Mouse (Mus musculus): ENCODE results near the gene Nupr1l. TPM values are rescaled to one million over a fixed set of nuclear protein-coding genes. Genes with fewer than 3 reads are reported as not detected.
"Not testable (repeated sequence)": the region's sequence is repeated elsewhere in the genome, so short reads cannot be mapped to it uniquely, and the experiment has no call there.

The Nupr1l gene
- polyA plus RNA-seq, 2 experiments, result 3.1 to 4.5 TPM

GRCm38 (mm10) chr5:129879888-129880287 lies 28.5 kb upstream of the Nupr1l start:
- Histone ChIP-seq H3K4me1 (ENCODE audit: control insufficient read depth, insufficient read depth, low read length) (no peaks in the 10 kb centered on the region), H3K4me3 (replicated peaks; ENCODE audit: low read length) (no peak overlapping the region), H3K9ac (ENCODE audit: low read depth, low read length, severe bottlenecking) (no peak overlapping the region), H3K27ac (replicated peaks; ENCODE audit: low read depth, low read length) (no peak overlapping the region), H3K9me3 (ENCODE audit: control insufficient read depth, low read length) (no peaks in the 10 kb centered on the region), H3K36me3 (ENCODE audit: control insufficient read depth, insufficient read depth, low read length) (peaks cover 36% of the 10 kb centered on the region), H3K4me2 (replicated peaks; ENCODE audit: low read depth, low read length, severe bottlenecking) (no peak overlapping the region), H3K27me3 (ENCODE audit: control insufficient read depth, insufficient read depth, low read length) (no peaks in the 10 kb centered on the region)
- ATAC-seq (ENCODE audit: low FRiP score, low read depth), result no peak
- no peak for TF ChIP-seq POLR2A (IDR thresholded peaks at IDR 0.05; ENCODE audit: borderline replicate concordance, extremely low read depth, insufficient read depth, insufficient read length)
- DNase-seq (ENCODE audit: low spot score), result no peak
- WGBS, result 71% methylated on average over 3 of the region's 3 CpGs

- peak overlapping the region; percentile 82 for H3K4me2 ChIP-seq (replicated peaks; ENCODE audit: low read depth, low read length, severe bottlenecking)
- ATAC-seq (ENCODE audit: low FRiP score, low read depth), result no peak
- H3K36me3 ChIP-seq (ENCODE audit: control insufficient read depth, insufficient read depth, low read length), result peaks cover 24% of the 10 kb centered on the region
- H3K4me1 ChIP-seq (ENCODE audit: control insufficient read depth, insufficient read depth, low read length), result peaks cover 7% of the 10 kb centered on the region; the same call in 1 of the 2 replicates
- peak overlapping the region; percentile 81 for H3K4me3 ChIP-seq (replicated peaks; ENCODE audit: low read length)
- TF ChIP-seq POLR2A (IDR thresholded peaks at IDR 0.05; ENCODE audit: borderline replicate concordance, extremely low read depth, insufficient read depth, insufficient read length), result no peak
- H3K27ac ChIP-seq (replicated peaks; ENCODE audit: low read depth, low read length), result no peak overlapping the region
- peak overlapping the region; percentile 88 for H3K9ac ChIP-seq (ENCODE audit: low read depth, low read length, severe bottlenecking)
- no peak for DNase-seq (ENCODE audit: low spot score)
- no peaks in the 10 kb centered on the region for H3K27me3 ChIP-seq (ENCODE audit: control insufficient read depth, insufficient read depth, low read length)
- 35% methylated on average over 10 of the region's 10 CpGs for WGBS
- H3K9me3 ChIP-seq (ENCODE audit: control insufficient read depth, low read length), result no peaks in the 10 kb centered on the region
Observed at GRCm38 (mm10) chr5:129886271-129886670, 22.1 kb upstream of the Nupr1l start.

- Histone ChIP-seq H3K27ac (replicated peaks; ENCODE audit: low read depth, low read length) (peak within 1 kb of the TSS; percentile 93), H3K9ac (ENCODE audit: low read depth, low read length, severe bottlenecking) (peak within 1 kb of the TSS; percentile 88), H3K27me3 (ENCODE audit: control insufficient read depth, insufficient read depth, low read length) (no peaks in the 10 kb centered on the region), H3K4me1 (ENCODE audit: control insufficient read depth, insufficient read depth, low read length) (peaks cover 7% of the 10 kb centered on the region; the same call in 1 of the 2 replicates), H3K9me3 (ENCODE audit: control insufficient read depth, low read length) (no peaks in the 10 kb centered on the region), H3K36me3 (ENCODE audit: control insufficient read depth, insufficient read depth, low read length) (peaks cover 17% of the 10 kb centered on the region), H3K4me2 (replicated peaks; ENCODE audit: low read depth, low read length, severe bottlenecking) (peak within 1 kb of the TSS; percentile 82), H3K4me3 (replicated peaks; ENCODE audit: low read length) (peak within 1 kb of the TSS; percentile 81)
- peak; percentile 100 for ATAC-seq (ENCODE audit: low FRiP score, low read depth)
- peak; percentile 71; the same call in 1 of the 2 replicates for TF ChIP-seq POLR2A (IDR thresholded peaks at IDR 0.05; ENCODE audit: borderline replicate concordance, extremely low read depth, insufficient read depth, insufficient read length)
- WGBS, result 1% methylated on average over 46 of the region's 46 CpGs
- DNase-seq (ENCODE audit: low spot score), result peak; percentile 99
Observed at GRCm38 (mm10) chr5:129886911-129887636, 21.3 kb upstream of the Nupr1l start, which contains the start of gene Chchd2. TSS of gene Chchd2 (minus strand) at chr5:129887470.

GRCm38 (mm10) chr5:129890390-129890789 lies 17.9 kb upstream of the Nupr1l start:
- H3K4me1 ChIP-seq (ENCODE audit: control insufficient read depth, insufficient read depth, low read length), result peaks cover 11% of the 10 kb centered on the region; the same call in 1 of the 2 replicates
- 86% methylated on average over 4 of the region's 7 CpGs for WGBS
- ATAC-seq (ENCODE audit: low FRiP score, low read depth), result not testable (repeated sequence)

GRCm38 (mm10) chr5:129895198-129896088 lies 12.9 kb upstream of the Nupr1l start, which contains the start of gene Zbed5:
TSS of gene Zbed5 (plus strand) at chr5:129895723.
- Histone ChIP-seq H3K9me3 (ENCODE audit: control insufficient read depth, low read length) (no peaks in the 10 kb centered on the region), H3K27me3 (ENCODE audit: control insufficient read depth, insufficient read depth, low read length) (no peaks in the 10 kb centered on the region), H3K9ac (ENCODE audit: low read depth, low read length, severe bottlenecking) (peak within 1 kb of the TSS; percentile 66), H3K4me2 (replicated peaks; ENCODE audit: low read depth, low read length, severe bottlenecking) (peak within 1 kb of the TSS; percentile 76), H3K27ac (replicated peaks; ENCODE audit: low read depth, low read length) (0 out of 2 replicates have a peak within 1 kb of the TSS, but pooled peaks have one; percentile 6), H3K36me3 (ENCODE audit: control insufficient read depth, insufficient read depth, low read length) (no peaks in the 10 kb centered on the region), H3K4me3 (replicated peaks; ENCODE audit: low read length) (peak within 1 kb of the TSS; percentile 64), H3K4me1 (ENCODE audit: control insufficient read depth, insufficient read depth, low read length) (peaks cover 7% of the 10 kb centered on the region)
- DNase-seq (ENCODE audit: low spot score), result peak; percentile 96
- no peak for TF ChIP-seq POLR2A (IDR thresholded peaks at IDR 0.05; ENCODE audit: borderline replicate concordance, extremely low read depth, insufficient read depth, insufficient read length)
- peak; percentile 99 for ATAC-seq (ENCODE audit: low FRiP score, low read depth)
- 1% methylated on average over 42 of the region's 44 CpGs for WGBS

More at GRCm38 (mm10) chr5:129890390-129890789, 17.9 kb upstream of the Nupr1l start:
- H3K9ac ChIP-seq (ENCODE audit: low read depth, low read length, severe bottlenecking); H3K27me3 ChIP-seq (ENCODE audit: control insufficient read depth, insufficient read depth, low read length); H3K36me3 ChIP-seq (ENCODE audit: control insufficient read depth, insufficient read depth, low read length); H3K4me3 ChIP-seq (replicated peaks; ENCODE audit: low read length); DNase-seq (ENCODE audit: low spot score); H3K4me2 ChIP-seq (replicated peaks; ENCODE audit: low read depth, low read length, severe bottlenecking); H3K27ac ChIP-seq (replicated peaks; ENCODE audit: low read depth, low read length); H3K9me3 ChIP-seq (ENCODE audit: control insufficient read depth, low read length): not testable (repeated sequence)

Data from limb, embryonic 14.5 days (tissue).